Mouse (Mus musculus) bone marrow macrophage, adult 2 months (primary cell): ENCODE data around the gene Ascc3.

Experiments
- CTCF ChIP-seq: IDR thresholded peaks from 2 replicates; pipeline ENCODE4 v1.5.1; 2012; ENCODE audit warnings: low read depth, mild to moderate bottlenecking, low read length, moderate library complexity
- POLR2A ChIP-seq: IDR thresholded peaks from 2 replicates; pipeline ENCODE4 v1.6.1; 2012; ENCODE audit warnings: mild to moderate bottlenecking, low read depth, low read length, borderline replicate concordance

- TF ChIP-seq CTCF (no peak), POLR2A (no peak)
Observed at GRCm38 (mm10) chr10:50801594-50801993, 209.1 kb downstream of the Ascc3 start.
